Mouse (Mus musculus) liver, embryonic 16.5 days (tissue): ENCODE measurements around the gene Lpxn. TPM values are rescaled to one million over a fixed set of nuclear protein-coding genes. Genes with fewer than 3 reads are reported as not detected.

Source experiments
- ATAC-seq: fragments of 200-750 bp; cut with Nextera tagmentation; 2 replicates; pipeline ENCODE4 v1.8.0; 2017; ENCODE audit warnings: low read depth, mild to moderate bottlenecking, moderate number of reproducible peaks, moderate library complexity
- H3K27ac ChIP-seq: fragments of 300-500 bp; sonication (generic); 2 replicates; pipeline ENCODE4 v1.5.1; 2014; ENCODE audit warnings: mild to moderate bottlenecking, low read length
- H3K27me3 ChIP-seq: fragments of 300-500 bp; sonication (generic); 2 replicates; pipeline ENCODE4 v1.6.1; 2014; ENCODE audit warnings: low read depth, low read length, mixed read lengths; ENCODE audit not compliant: control insufficient read depth, insufficient read depth
- H3K36me3 ChIP-seq: fragments of 300-500 bp; sonication (generic); 2 replicates; pipeline ENCODE4 v1.6.1; 2014; ENCODE audit warnings: mild to moderate bottlenecking; ENCODE audit not compliant: control insufficient read depth, insufficient read depth
- H3K4me1 ChIP-seq: fragments of 300-500 bp; sonication (generic); 2 replicates; pipeline ENCODE4 v1.6.1; 2014; ENCODE audit warnings: low read depth, low read length, mixed read lengths; ENCODE audit not compliant: control insufficient read depth
- H3K4me2 ChIP-seq: fragments of 300-500 bp; sonication (generic); 2 replicates; pipeline ENCODE4 v1.6.1; 2014; ENCODE audit warnings: low read depth, low read length, mixed read lengths
- H3K4me3 ChIP-seq: fragments of 300-500 bp; sonication (generic); 2 replicates; pipeline ENCODE4 v1.5.1; 2014; ENCODE audit warnings: low read depth, mild to moderate bottlenecking, low read length
- H3K9ac ChIP-seq: fragments of 300-500 bp; sonication (generic); 2 replicates; pipeline ENCODE4 v1.6.1; 2014; ENCODE audit warnings: low read depth, low read length
- H3K9me3 ChIP-seq: fragments of 300-500 bp; sonication (generic); replicated peaks from 2 replicates; pipeline ENCODE4 v1.6.1; 2016; ENCODE audit warnings: low read length; ENCODE audit not compliant: control insufficient read depth
- WGBS: fragments of 180-500 bp; shearing (Covaris S2); extraction: QIAGEN DNeasy Blood & Tissue Kit; methylation state at CpG from one replicate; pipeline ENCODE4 v1.1.7; 2014; ENCODE audit not compliant: insufficient replicate concordance; 5-methylcytosine and 5-hydroxymethylcytosine counted together
- polyA plus RNA-seq: library from polyadenylated mRNA; unstranded; fragments of >200 nt; fragmentation: Nextera tagmentation; extraction: Ambion mirVana; gene quantifications from 2 replicates; pipeline ENCODE4 v1.2.1, GENCODE M21; 2015

Lpxn gene
- 2.2 and 2.3 TPM in 2 replicates for polyA plus RNA-seq

DNA sequence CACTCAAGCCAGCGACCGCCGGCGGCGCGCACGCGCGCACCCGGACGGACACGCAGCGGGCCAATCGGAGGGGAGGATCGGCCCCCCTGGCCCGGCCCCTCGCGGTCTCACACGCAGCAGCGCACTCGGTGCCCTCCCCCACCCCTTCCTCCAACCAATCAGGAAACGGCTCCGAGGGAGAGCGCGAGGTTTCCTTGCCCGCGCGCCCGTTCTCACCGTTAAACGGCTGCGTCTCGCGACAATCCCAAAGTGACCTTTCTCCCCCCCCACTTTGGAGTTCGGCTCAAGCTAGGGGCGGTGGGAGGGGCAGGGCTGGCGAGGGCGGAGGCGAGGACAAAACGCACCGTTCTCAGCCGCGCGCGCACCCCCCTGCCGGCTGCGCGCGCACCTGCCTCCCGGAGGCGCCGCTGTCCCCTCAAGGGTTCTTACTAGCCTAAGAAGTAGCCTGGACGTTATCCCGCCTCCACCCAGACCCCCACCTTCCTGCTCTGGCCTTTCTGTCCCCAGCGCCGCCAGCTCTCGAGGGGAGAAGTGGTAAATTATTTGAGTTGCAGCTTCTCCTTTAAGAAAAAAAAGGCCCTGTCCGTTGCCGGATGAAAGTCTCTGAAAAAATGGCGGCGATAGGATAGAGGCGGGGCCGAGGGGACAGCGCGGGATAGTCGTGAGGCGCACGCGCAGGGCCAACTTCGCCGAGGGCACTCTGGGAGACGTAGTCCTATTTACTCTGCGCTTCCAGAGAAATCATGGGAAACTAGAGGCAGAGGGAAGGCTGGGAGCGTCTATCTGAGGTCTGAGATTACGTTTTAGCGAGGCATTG, at the start of gene Lpxn, which contains the start of gene Zfp91:
Lpxn (plus strand) TSS at position 683 of the 817 bp plus-strand sequence.
Zfp91 (minus strand) TSS at position 616 of the 817 bp plus-strand sequence.
- Histone ChIP-seq H3K9me3 (no peaks in the 10 kb centered on the region), H3K27ac (peak within 1 kb of the TSS; percentile 100), H3K4me2 (peak within 1 kb of the TSS; percentile 98), H3K9ac (peak within 1 kb of the TSS; percentile 97), H3K36me3 (no peaks in the 10 kb centered on the region), H3K27me3 (no peaks in the 10 kb centered on the region), H3K4me1 (peaks cover 5% of the 10 kb centered on the region), H3K4me3 (peak within 1 kb of the TSS; percentile 99)
- WGBS = under 1% methylated on average over 71 of the region's 76 CpGs
- ATAC-seq = peak; percentile 86

DNA sequence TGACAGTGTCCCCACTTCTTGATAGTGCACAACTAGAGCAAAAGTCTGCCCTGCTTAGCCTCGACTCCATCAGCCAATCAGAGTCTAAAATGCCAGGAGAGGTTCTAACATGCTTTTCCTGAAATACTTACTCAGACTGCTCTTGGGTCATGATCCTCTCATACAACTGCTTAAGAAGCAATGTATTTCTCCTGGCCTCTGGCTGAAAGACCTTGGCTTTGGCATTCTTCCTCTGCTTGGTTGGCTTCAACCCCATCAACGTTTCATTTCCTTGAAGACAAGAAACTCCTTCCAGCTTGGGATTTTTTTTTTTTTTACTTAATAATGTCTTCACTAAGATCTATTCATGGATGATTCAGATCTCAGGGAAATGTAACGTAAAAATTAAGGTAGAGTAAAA, 39.7 kb upstream of the Lpxn start:
- no peaks in the 10 kb centered on the region for H3K36me3 ChIP-seq
- no peak for ATAC-seq
- H3K4me3 ChIP-seq = no peak overlapping the region
- 52% methylated on average over 3 of the region's 3 CpGs for WGBS
- H3K27me3 ChIP-seq = no peaks in the 10 kb centered on the region
- no peaks in the 10 kb centered on the region for H3K4me1 ChIP-seq
- H3K27ac ChIP-seq = no peak overlapping the region
- no peak overlapping the region for H3K4me2 ChIP-seq
- H3K9ac ChIP-seq = no peak overlapping the region
- H3K9me3 ChIP-seq = no peaks in the 10 kb centered on the region

DNA sequence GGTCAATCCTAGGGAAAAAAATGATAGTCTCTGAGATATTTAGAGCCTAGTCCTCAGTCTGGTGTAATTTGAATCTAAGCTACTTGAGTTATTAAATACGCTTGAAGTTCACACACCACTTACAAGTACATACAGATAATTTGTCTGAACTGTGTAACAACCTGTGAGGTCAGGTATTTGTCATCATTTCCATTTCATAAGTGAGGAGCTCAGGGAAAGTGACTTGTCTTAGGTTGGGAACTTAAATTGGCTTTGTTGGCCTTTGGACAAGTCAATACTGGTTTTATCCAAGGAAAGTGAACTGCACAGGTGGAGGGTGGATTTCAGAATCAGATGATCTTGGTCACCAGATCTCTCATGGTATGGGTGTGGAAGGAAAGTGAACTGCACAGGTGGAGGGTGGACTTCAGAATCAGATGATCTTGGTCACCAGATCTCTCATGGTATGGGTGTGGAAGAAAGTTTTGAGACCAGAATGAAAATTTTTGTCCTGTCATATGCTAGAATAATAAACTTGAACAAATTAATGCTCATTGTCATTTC, 37.0 kb upstream of the Lpxn start:
- 61% methylated on average over 1 of the region's 1 CpGs for WGBS
- no peaks in the 10 kb centered on the region for H3K9me3 ChIP-seq

GRCm38 (mm10) chr19:12759656-12760055, 36.3 kb upstream of the Lpxn start:
- peaks cover 7% of the 10 kb centered on the region for H3K36me3 ChIP-seq
- no peak overlapping the region for H3K4me2 ChIP-seq
- no peak overlapping the region for H3K4me3 ChIP-seq
- no peaks in the 10 kb centered on the region for H3K27me3 ChIP-seq
- no peak overlapping the region for H3K9ac ChIP-seq
- 58% methylated on average over 2 of the region's 2 CpGs for WGBS
- ATAC-seq = no peak
- H3K4me1 ChIP-seq = no peaks in the 10 kb centered on the region
- H3K27ac ChIP-seq = no peak overlapping the region
- no peaks in the 10 kb centered on the region for H3K9me3 ChIP-seq

More for the DNA sequence above, 37.0 kb upstream of the Lpxn start:
- no peak overlapping the region for H3K9ac ChIP-seq
- H3K4me2 ChIP-seq = no peak overlapping the region
- H3K27ac ChIP-seq = no peak overlapping the region
- no peak for ATAC-seq
- H3K4me3 ChIP-seq = no peak overlapping the region
- no peaks in the 10 kb centered on the region for H3K27me3 ChIP-seq
- peaks cover 6% of the 10 kb centered on the region for H3K36me3 ChIP-seq
- H3K4me1 ChIP-seq = no peaks in the 10 kb centered on the region

DNA sequence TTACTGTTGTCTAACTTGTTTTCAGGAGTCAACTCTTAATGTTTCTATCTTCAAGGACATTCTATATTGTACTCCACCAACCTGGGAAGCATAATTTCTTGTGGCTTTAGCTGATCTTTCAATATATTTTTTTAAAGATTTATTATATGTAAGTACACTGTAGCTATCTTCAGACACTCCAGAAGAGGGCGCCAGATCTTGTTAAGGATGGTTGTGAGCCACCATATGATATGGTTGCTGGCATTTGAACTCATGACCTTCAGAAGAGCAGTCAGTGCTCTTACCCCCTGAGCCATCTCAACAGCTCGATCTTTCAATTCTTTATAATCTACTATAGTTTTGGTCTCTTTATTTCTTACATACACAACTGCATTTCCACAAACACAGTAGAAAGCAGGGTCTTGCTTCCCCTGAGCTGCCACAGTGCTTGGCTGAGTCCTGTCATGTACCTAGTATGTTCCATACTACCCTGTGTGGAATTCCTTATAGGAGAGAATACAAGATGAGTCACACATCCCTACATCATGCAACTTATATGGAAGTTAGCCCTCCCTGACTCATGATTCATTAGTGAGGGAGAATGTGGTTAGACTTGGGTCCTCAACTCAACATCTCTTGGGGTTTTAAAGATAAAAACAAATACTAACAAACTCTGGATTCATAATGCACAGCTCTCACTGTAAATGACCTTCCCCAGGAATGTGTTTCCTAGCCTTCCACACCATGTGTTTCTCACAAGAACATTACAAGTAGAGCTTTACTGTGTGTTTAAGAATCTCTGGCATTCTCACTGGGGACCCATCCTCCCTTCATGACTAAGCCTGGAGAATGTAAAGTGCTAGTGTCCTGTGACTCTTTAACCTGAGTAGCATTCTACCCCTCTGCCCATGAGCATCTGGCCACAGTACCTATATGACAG, 33.5 kb upstream of the Lpxn start:
- Histone ChIP-seq H3K9me3 (no peaks in the 10 kb centered on the region), H3K27ac (no peak overlapping the region), H3K4me1 (no peaks in the 10 kb centered on the region), H3K36me3 (peaks cover 7% of the 10 kb centered on the region), H3K4me3 (no peak overlapping the region), H3K9ac (no peak overlapping the region), H3K27me3 (no peaks in the 10 kb centered on the region), H3K4me2 (no peak overlapping the region)
- no peak for ATAC-seq
- 43% methylated on average over 2 of the region's 2 CpGs for WGBS

GRCm38 (mm10) chr19:12765308-12765707, 30.7 kb upstream of the Lpxn start, which contains the start of gene Cntf:
Cntf (minus strand) TSS chr19:12765632.
- 81% methylated on average over 7 of the region's 7 CpGs for WGBS
- ATAC-seq = no peak
- H3K36me3 ChIP-seq = peaks cover 27% of the 10 kb centered on the region
- no peak within 1 kb of the TSS for H3K9ac ChIP-seq
- H3K27me3 ChIP-seq = no peaks in the 10 kb centered on the region
- no peak within 1 kb of the TSS for H3K27ac ChIP-seq
- H3K4me1 ChIP-seq = no peaks in the 10 kb centered on the region
- H3K4me2 ChIP-seq = no peak within 1 kb of the TSS
- H3K4me3 ChIP-seq = no peak within 1 kb of the TSS
- no peaks in the 10 kb centered on the region for H3K9me3 ChIP-seq

- no peaks in the 10 kb centered on the region for H3K9me3 ChIP-seq
- no peak overlapping the region for H3K9ac ChIP-seq
- ATAC-seq = no peak
- WGBS = 90% methylated on average over 5 of the region's 5 CpGs
- H3K4me2 ChIP-seq = no peak overlapping the region
- H3K4me1 ChIP-seq = no peaks in the 10 kb centered on the region
- H3K36me3 ChIP-seq = peaks cover 35% of the 10 kb centered on the region
- no peak overlapping the region for H3K27ac ChIP-seq
- no peaks in the 10 kb centered on the region for H3K27me3 ChIP-seq
- H3K4me3 ChIP-seq = no peak overlapping the region
These were observed 25.1 kb upstream of the Lpxn start for GRCm38 (mm10) chr19:12770888-12771287.

GRCm38 (mm10) chr19:12780437-12780836, 15.6 kb upstream of the Lpxn start:
- no peak overlapping the region for H3K4me3 ChIP-seq
- H3K27me3 ChIP-seq = no peaks in the 10 kb centered on the region
- H3K9me3 ChIP-seq = no peaks in the 10 kb centered on the region
- no peaks in the 10 kb centered on the region for H3K4me1 ChIP-seq
- H3K4me2 ChIP-seq = no peak overlapping the region
- no peak overlapping the region for H3K9ac ChIP-seq
- no peak overlapping the region for H3K27ac ChIP-seq
- ATAC-seq = no peak
- H3K36me3 ChIP-seq = peaks cover 18% of the 10 kb centered on the region
